Mouse (Mus musculus): ENCODE data around the gene Boll.

The Boll gene

GRCm38 (mm10) chr1:55237643-55238161 is 125.6 kb downstream of the Boll start:
- peak; percentile 19 for DNase-seq

- DNase-seq = peak; percentile 93
These were observed 126.2 kb downstream of the Boll start, which contains the start of gene Mars2 for GRCm38 (mm10) chr1:55236890-55237642. Gene Mars2, plus strand, starts transcription at chr1:55237177.

- DNase-seq = no peak
These were observed 126.8 kb downstream of the Boll start for GRCm38 (mm10) chr1:55236487-55236886.

- no peak for DNase-seq
These were observed 128.3 kb downstream of the Boll start for GRCm38 (mm10) chr1:55234910-55235520.

GRCm38 (mm10) chr1:55228256-55228884 is 134.9 kb downstream of the Boll start:
- no peak for DNase-seq

- no peak for DNase-seq
These were observed 135.9 kb downstream of the Boll start for GRCm38 (mm10) chr1:55227376-55227775.

GRCm38 (mm10) chr1:55226011-55226857 is 137.0 kb downstream of the Boll start, which contains the start of gene Rftn2:
Gene Rftn2, minus strand, starts transcription at chr1:55226782.
- DNase-seq = no peak

GRCm38 (mm10) chr1:55225398-55225797 is 137.9 kb downstream of the Boll start:
- DNase-seq = no peak

GRCm38 (mm10) chr1:55224111-55224510 is 139.2 kb downstream of the Boll start:
- no peak for DNase-seq

- no peak for DNase-seq
These were observed 140.2 kb downstream of the Boll start for GRCm38 (mm10) chr1:55223026-55223425.

- DNase-seq = no peak
These were observed 141.9 kb downstream of the Boll start for GRCm38 (mm10) chr1:55221352-55221751.

- DNase-seq = no peak
These were observed 146.1 kb downstream of the Boll start for GRCm38 (mm10) chr1:55217191-55217590.

- DNase-seq = peak; percentile 59
These were observed 148.0 kb downstream of the Boll start for GRCm38 (mm10) chr1:55215185-55215813.

- no peak for DNase-seq
These were observed 149.3 kb downstream of the Boll start for GRCm38 (mm10) chr1:55213936-55214335.

GRCm38 (mm10) chr1:55213475-55213874 is 149.8 kb downstream of the Boll start:
- no peak for DNase-seq

GRCm38 (mm10) chr1:55212771-55213170 is 150.5 kb downstream of the Boll start:
- no peak for DNase-seq

GRCm38 (mm10) chr1:55211081-55211480 is 152.2 kb downstream of the Boll start:
- no peak for DNase-seq

- no peak for DNase-seq
These were observed 152.9 kb downstream of the Boll start for GRCm38 (mm10) chr1:55210202-55210965.

- DNase-seq = no peak
These were observed 154.6 kb downstream of the Boll start for GRCm38 (mm10) chr1:55208500-55209140.

- no peak for DNase-seq
These were observed 155.7 kb downstream of the Boll start for GRCm38 (mm10) chr1:55207561-55207960.

- DNase-seq = no peak
These were observed 157.4 kb downstream of the Boll start for GRCm38 (mm10) chr1:55205808-55206327.

All from kidney, adult 11 months (tissue).